Mouse (Mus musculus): Measurements from ENCODE around the gene Pgk1. TPM values are rescaled to one million over a fixed set of nuclear protein-coding genes. Genes with fewer than 3 reads are reported as not detected.

The Pgk1 gene
- polyA plus RNA-seq, 1 experiment from 2014 or later = 438 TPM

GRCm38 (mm10) chrX:106164555-106164954, 22.3 kb upstream of the Pgk1 start:
- ATAC-seq (replicated peaks; ENCODE audit: insufficient number of reproducible peaks, low FRiP score, low TSS enrichment, low read depth) (no peak), DNase-seq (ENCODE audit: low spot score) (no peak)
- Histone ChIP-seq H3K27me3 (ENCODE audit: control insufficient read depth, insufficient read depth, low read length) (no peaks in the 10 kb centered on the region), H3K36me3 (replicated peaks; ENCODE audit: control insufficient read depth, insufficient read depth, low read depth, low read length) (no peaks in the 10 kb centered on the region), H3K4me3 (ENCODE audit: low read depth, low read length) (no peak overlapping the region), H3K27ac (replicated peaks; ENCODE audit: low read depth, low read length) (no peak overlapping the region), H3K4me1 (ENCODE audit: control insufficient read depth, insufficient read depth, low read length) (no peaks in the 10 kb centered on the region), H3K9ac (replicated peaks; ENCODE audit: low read length) (no peak overlapping the region), H3K4me2 (ENCODE audit: low read depth, low read length) (no peak overlapping the region), H3K9me3 (replicated peaks; ENCODE audit: control insufficient read depth, low read length) (no peaks in the 10 kb centered on the region)
- WGBS = 77% methylated on average over 5 of the region's 5 CpGs

GRCm38 (mm10) chrX:106165089-106165488, 21.8 kb upstream of the Pgk1 start:
- no peak overlapping the region for H3K27ac ChIP-seq (replicated peaks; ENCODE audit: low read depth, low read length)
- ATAC-seq (replicated peaks; ENCODE audit: insufficient number of reproducible peaks, low FRiP score, low TSS enrichment, low read depth) = no peak
- no peak overlapping the region for H3K4me2 ChIP-seq (ENCODE audit: low read depth, low read length)
- H3K36me3 ChIP-seq (replicated peaks; ENCODE audit: control insufficient read depth, insufficient read depth, low read depth, low read length) = no peaks in the 10 kb centered on the region
- H3K4me1 ChIP-seq (ENCODE audit: control insufficient read depth, insufficient read depth, low read length) = no peaks in the 10 kb centered on the region
- no peak overlapping the region for H3K4me3 ChIP-seq (ENCODE audit: low read depth, low read length)
- H3K27me3 ChIP-seq (ENCODE audit: control insufficient read depth, insufficient read depth, low read length) = no peaks in the 10 kb centered on the region
- no peak overlapping the region for H3K9ac ChIP-seq (replicated peaks; ENCODE audit: low read length)
- no peaks in the 10 kb centered on the region for H3K9me3 ChIP-seq (replicated peaks; ENCODE audit: control insufficient read depth, low read length)
- WGBS = 74% methylated on average over 1 of the region's 1 CpGs
- no peak for DNase-seq (ENCODE audit: low spot score)

GRCm38 (mm10) chrX:106171106-106171852, 15.6 kb upstream of the Pgk1 start:
- Histone ChIP-seq H3K36me3 (replicated peaks; ENCODE audit: control insufficient read depth, insufficient read depth, low read depth, low read length) (no peaks in the 10 kb centered on the region), H3K4me1 (ENCODE audit: control insufficient read depth, insufficient read depth, low read length) (no peaks in the 10 kb centered on the region), H3K4me3 (ENCODE audit: low read depth, low read length) (peak overlapping the region; percentile 18; the same call in 1 of the 2 replicates), H3K27me3 (ENCODE audit: control insufficient read depth, insufficient read depth, low read length) (no peaks in the 10 kb centered on the region), H3K27ac (replicated peaks; ENCODE audit: low read depth, low read length) (no peak overlapping the region), H3K9me3 (replicated peaks; ENCODE audit: control insufficient read depth, low read length) (no peaks in the 10 kb centered on the region), H3K4me2 (ENCODE audit: low read depth, low read length) (peak overlapping the region; percentile 23), H3K9ac (replicated peaks; ENCODE audit: low read length) (peak overlapping the region; percentile 28)
- DNase-seq (ENCODE audit: low spot score) = peak; percentile 82
- peak; percentile 82 for ATAC-seq (replicated peaks; ENCODE audit: insufficient number of reproducible peaks, low FRiP score, low TSS enrichment, low read depth)
- WGBS = 27% methylated on average over 18 of the region's 18 CpGs

GRCm38 (mm10) chrX:106171853-106172154, 15.1 kb upstream of the Pgk1 start:
- Histone ChIP-seq H3K9ac (replicated peaks; ENCODE audit: low read length) (no peak overlapping the region; the same call in 1 of the 2 replicates), H3K4me1 (ENCODE audit: control insufficient read depth, insufficient read depth, low read length) (no peaks in the 10 kb centered on the region), H3K36me3 (replicated peaks; ENCODE audit: control insufficient read depth, insufficient read depth, low read depth, low read length) (no peaks in the 10 kb centered on the region), H3K27ac (replicated peaks; ENCODE audit: low read depth, low read length) (no peak overlapping the region), H3K4me3 (ENCODE audit: low read depth, low read length) (no peak overlapping the region), H3K4me2 (ENCODE audit: low read depth, low read length) (no peak overlapping the region; the same call in 1 of the 2 replicates), H3K9me3 (replicated peaks; ENCODE audit: control insufficient read depth, low read length) (no peaks in the 10 kb centered on the region), H3K27me3 (ENCODE audit: control insufficient read depth, insufficient read depth, low read length) (no peaks in the 10 kb centered on the region)
- WGBS = 62% methylated on average over 5 of the region's 6 CpGs
- DNase-seq (ENCODE audit: low spot score) (no peak), ATAC-seq (replicated peaks; ENCODE audit: insufficient number of reproducible peaks, low FRiP score, low TSS enrichment, low read depth) (no peak)

GRCm38 (mm10) chrX:106176331-106176730, 10.6 kb upstream of the Pgk1 start:
- H3K9ac ChIP-seq (replicated peaks; ENCODE audit: low read length) = no peak overlapping the region
- no peak for DNase-seq (ENCODE audit: low spot score)
- WGBS = 53% methylated on average over 9 of the region's 9 CpGs

GRCm38 (mm10) chrX:106184279-106184678, 2.6 kb upstream of the Pgk1 start:
- Histone ChIP-seq H3K4me3 (ENCODE audit: low read depth, low read length) (no peak overlapping the region), H3K4me1 (ENCODE audit: control insufficient read depth, insufficient read depth, low read length) (no peaks in the 10 kb centered on the region), H3K27ac (replicated peaks; ENCODE audit: low read depth, low read length) (no peak overlapping the region), H3K9ac (replicated peaks; ENCODE audit: low read length) (no peak overlapping the region), H3K9me3 (replicated peaks; ENCODE audit: control insufficient read depth, low read length) (no peaks in the 10 kb centered on the region), H3K36me3 (replicated peaks; ENCODE audit: control insufficient read depth, insufficient read depth, low read depth, low read length) (no peaks in the 10 kb centered on the region), H3K27me3 (ENCODE audit: control insufficient read depth, insufficient read depth, low read length) (no peaks in the 10 kb centered on the region), H3K4me2 (ENCODE audit: low read depth, low read length) (no peak overlapping the region)
- WGBS = 27% methylated on average over 4 of the region's 4 CpGs
- DNase-seq (ENCODE audit: low spot score) = no peak
- no peak for ATAC-seq (replicated peaks; ENCODE audit: insufficient number of reproducible peaks, low FRiP score, low TSS enrichment, low read depth)

More at GRCm38 (mm10) chrX:106176331-106176730, 10.6 kb upstream of the Pgk1 start:
- H3K27ac ChIP-seq (replicated peaks; ENCODE audit: low read depth, low read length) = no peak overlapping the region
- H3K27me3 ChIP-seq (ENCODE audit: control insufficient read depth, insufficient read depth, low read length) = no peaks in the 10 kb centered on the region
- H3K36me3 ChIP-seq (replicated peaks; ENCODE audit: control insufficient read depth, insufficient read depth, low read depth, low read length) = no peaks in the 10 kb centered on the region
- H3K4me3 ChIP-seq (ENCODE audit: low read depth, low read length) = no peak overlapping the region
- no peaks in the 10 kb centered on the region for H3K4me1 ChIP-seq (ENCODE audit: control insufficient read depth, insufficient read depth, low read length)
- ATAC-seq (replicated peaks; ENCODE audit: insufficient number of reproducible peaks, low FRiP score, low TSS enrichment, low read depth) = no peak
- H3K9me3 ChIP-seq (replicated peaks; ENCODE audit: control insufficient read depth, low read length) = no peaks in the 10 kb centered on the region
- no peak overlapping the region for H3K4me2 ChIP-seq (ENCODE audit: low read depth, low read length)

- no peaks in the 10 kb centered on the region for H3K4me1 ChIP-seq (ENCODE audit: control insufficient read depth, insufficient read depth, low read length)
- ATAC-seq (replicated peaks; ENCODE audit: insufficient number of reproducible peaks, low FRiP score, low TSS enrichment, low read depth) = peak; percentile 58
- no peaks in the 10 kb centered on the region for H3K36me3 ChIP-seq (replicated peaks; ENCODE audit: control insufficient read depth, insufficient read depth, low read depth, low read length)
- H3K9me3 ChIP-seq (replicated peaks; ENCODE audit: control insufficient read depth, low read length) = no peaks in the 10 kb centered on the region
- peak overlapping the region; percentile 80 for H3K27ac ChIP-seq (replicated peaks; ENCODE audit: low read depth, low read length)
- no peak overlapping the region for H3K9ac ChIP-seq (replicated peaks; ENCODE audit: low read length)
- H3K4me3 ChIP-seq (ENCODE audit: low read depth, low read length) = no peak overlapping the region
- no peaks in the 10 kb centered on the region for H3K27me3 ChIP-seq (ENCODE audit: control insufficient read depth, insufficient read depth, low read length)
- DNase-seq (ENCODE audit: low spot score) = peak; percentile 73
- 30% methylated on average over 5 of the region's 5 CpGs for WGBS
- H3K4me2 ChIP-seq (ENCODE audit: low read depth, low read length) = no peak overlapping the region
Measured at GRCm38 (mm10) chrX:106185706-106186105, 1.2 kb upstream of the Pgk1 start.

GRCm38 (mm10) chrX:106187737-106188136, 837 bp downstream of the Pgk1 start:
- Histone ChIP-seq H3K9me3 (replicated peaks; ENCODE audit: control insufficient read depth, low read length) (no peaks in the 10 kb centered on the region), H3K27ac (replicated peaks; ENCODE audit: low read depth, low read length) (no peak overlapping the region), H3K27me3 (ENCODE audit: control insufficient read depth, insufficient read depth, low read length) (no peaks in the 10 kb centered on the region), H3K4me2 (ENCODE audit: low read depth, low read length) (peak overlapping the region; percentile 61), H3K4me3 (ENCODE audit: low read depth, low read length) (peak overlapping the region; percentile 50), H3K9ac (replicated peaks; ENCODE audit: low read length) (peak overlapping the region; percentile 65), H3K36me3 (replicated peaks; ENCODE audit: control insufficient read depth, insufficient read depth, low read depth, low read length) (no peaks in the 10 kb centered on the region), H3K4me1 (ENCODE audit: control insufficient read depth, insufficient read depth, low read length) (no peaks in the 10 kb centered on the region)
- DNase-seq (ENCODE audit: low spot score) = peak; percentile 16
- WGBS = 18% methylated on average over 12 of the region's 12 CpGs
- no peak for ATAC-seq (replicated peaks; ENCODE audit: insufficient number of reproducible peaks, low FRiP score, low TSS enrichment, low read depth)

All from embryonic facial prominence, embryonic 11.5 days (tissue).